Mouse (Mus musculus) lung, adult 2 months (tissue): ENCODE measurements around the gene Zfp981. TPM values are rescaled to one million over a fixed set of nuclear protein-coding genes. Genes with fewer than 3 reads are reported as not detected.

Experiments used
- polyA plus RNA-seq: library from polyadenylated mRNA; depleted of rRNA; stranded (reverse); fragments of >200 nt; gene quantifications from 2 replicates; pipeline ENCODE4 v1.2.3, GENCODE M21; 2012; rRNA removed

Zfp981 gene
- polyA plus RNA-seq, 1 experiment, result not detected

Other genes starting within 250 kb of the Zfp981 start
- 0.25 and 0.39 TPM in 2 replicates for gene Zfp992, start 53.0 kb upstream of the Zfp981 start, polyA plus RNA-seq
- 0.55 and 2.3 TPM in 2 replicates for gene Zfp993, start 108.9 kb downstream of the Zfp981 start, polyA plus RNA-seq